Mouse (Mus musculus): ENCODE results near the gene Cyp1b1. TPM values are rescaled to one million over a fixed set of nuclear protein-coding genes. Genes with fewer than 3 reads are reported as not detected.

Cyp1b1 gene
- polyA plus RNA-seq, 1 experiment = 8.4 TPM

GRCm38 (mm10) chr17:79711944-79712343 lies 2.9 kb downstream of the Cyp1b1 start:
- no peaks in the 10 kb centered on the region for H3K36me3 ChIP-seq (ENCODE audit: control insufficient read depth, insufficient read depth, low read length, poor library complexity, severe bottlenecking)
- peaks cover 6% of the 10 kb centered on the region; the same call in 1 of the 2 replicates for H3K9me3 ChIP-seq (replicated peaks; ENCODE audit: control insufficient read depth, insufficient read depth, low read length, poor library complexity, severe bottlenecking)
- H3K27ac ChIP-seq (ENCODE audit: insufficient read depth, low read length) = no peak overlapping the region
- TF ChIP-seq EP300 (IDR thresholded peaks at IDR 0.05; ENCODE audit: insufficient read depth, low read depth, low read length) (no peak), POLR2A (IDR thresholded peaks at IDR 0.05; ENCODE audit: insufficient read depth, low read length) (no peak), CTCF (IDR thresholded peaks at IDR 0.05; ENCODE audit: low read depth, low read length) (no peak)
- no peak overlapping the region for H3K9ac ChIP-seq (ENCODE audit: low read depth, poor library complexity, severe bottlenecking)
- peaks cover 11% of the 10 kb centered on the region for H3K27me3 ChIP-seq (ENCODE audit: control insufficient read depth, insufficient read depth, low read length, poor library complexity, severe bottlenecking)
- H3K4me1 ChIP-seq (ENCODE audit: control insufficient read depth, insufficient read depth, low read length) = no peaks in the 10 kb centered on the region
- no peak overlapping the region for H3K4me3 ChIP-seq (ENCODE audit: low read depth, low read length)

- Histone ChIP-seq H3K9me3 (replicated peaks; ENCODE audit: control insufficient read depth, insufficient read depth, low read length, poor library complexity, severe bottlenecking) (peaks cover 6% of the 10 kb centered on the region; the same call in 1 of the 2 replicates), H3K4me1 (ENCODE audit: control insufficient read depth, insufficient read depth, low read length) (no peaks in the 10 kb centered on the region), H3K9ac (ENCODE audit: low read depth, poor library complexity, severe bottlenecking) (no peak overlapping the region), H3K27ac (ENCODE audit: insufficient read depth, low read length) (no peak overlapping the region), H3K4me3 (ENCODE audit: low read depth, low read length) (no peak overlapping the region), H3K36me3 (ENCODE audit: control insufficient read depth, insufficient read depth, low read length, poor library complexity, severe bottlenecking) (no peaks in the 10 kb centered on the region), H3K27me3 (ENCODE audit: control insufficient read depth, insufficient read depth, low read length, poor library complexity, severe bottlenecking) (peaks cover 11% of the 10 kb centered on the region)
- TF ChIP-seq EP300 (IDR thresholded peaks at IDR 0.05; ENCODE audit: insufficient read depth, low read depth, low read length) (no peak), POLR2A (IDR thresholded peaks at IDR 0.05; ENCODE audit: insufficient read depth, low read length) (no peak)
Measured at GRCm38 (mm10) chr17:79710246-79710842, 4.5 kb downstream of the Cyp1b1 start.

DNA sequence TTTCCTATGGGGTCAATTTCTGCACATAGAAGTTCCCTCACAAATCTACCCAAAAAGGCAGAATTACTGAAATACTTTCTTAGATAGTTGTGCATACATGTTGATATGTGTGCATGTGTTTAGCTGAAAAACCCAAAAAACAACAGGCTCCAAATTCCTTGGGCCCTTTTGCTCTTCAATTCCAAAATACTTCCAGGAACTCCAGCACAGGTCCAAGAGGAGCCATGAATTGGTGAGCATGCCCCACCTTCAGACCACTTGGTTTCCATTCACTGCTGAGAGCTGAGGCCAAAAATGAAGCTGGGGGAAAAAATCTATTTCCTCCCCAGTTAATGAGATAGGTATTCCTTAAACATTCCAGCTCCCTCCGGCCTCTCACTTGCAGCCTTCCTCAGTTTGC lies 5.1 kb downstream of the Cyp1b1 start:
- Histone ChIP-seq H3K4me3 (ENCODE audit: low read depth, low read length) (no peak overlapping the region), H3K9me3 (replicated peaks; ENCODE audit: control insufficient read depth, insufficient read depth, low read length, poor library complexity, severe bottlenecking) (peaks cover 6% of the 10 kb centered on the region; the same call in 1 of the 2 replicates), H3K27ac (ENCODE audit: insufficient read depth, low read length) (no peak overlapping the region), H3K36me3 (ENCODE audit: control insufficient read depth, insufficient read depth, low read length, poor library complexity, severe bottlenecking) (no peaks in the 10 kb centered on the region), H3K9ac (ENCODE audit: low read depth, poor library complexity, severe bottlenecking) (no peak overlapping the region), H3K4me1 (ENCODE audit: control insufficient read depth, insufficient read depth, low read length) (no peaks in the 10 kb centered on the region), H3K27me3 (ENCODE audit: control insufficient read depth, insufficient read depth, low read length, poor library complexity, severe bottlenecking) (peaks cover 6% of the 10 kb centered on the region)
- TF ChIP-seq EP300 (IDR thresholded peaks at IDR 0.05; ENCODE audit: insufficient read depth, low read depth, low read length) (no peak), CTCF (IDR thresholded peaks at IDR 0.05; ENCODE audit: low read depth, low read length) (no peak), POLR2A (IDR thresholded peaks at IDR 0.05; ENCODE audit: insufficient read depth, low read length) (no peak)

DNA sequence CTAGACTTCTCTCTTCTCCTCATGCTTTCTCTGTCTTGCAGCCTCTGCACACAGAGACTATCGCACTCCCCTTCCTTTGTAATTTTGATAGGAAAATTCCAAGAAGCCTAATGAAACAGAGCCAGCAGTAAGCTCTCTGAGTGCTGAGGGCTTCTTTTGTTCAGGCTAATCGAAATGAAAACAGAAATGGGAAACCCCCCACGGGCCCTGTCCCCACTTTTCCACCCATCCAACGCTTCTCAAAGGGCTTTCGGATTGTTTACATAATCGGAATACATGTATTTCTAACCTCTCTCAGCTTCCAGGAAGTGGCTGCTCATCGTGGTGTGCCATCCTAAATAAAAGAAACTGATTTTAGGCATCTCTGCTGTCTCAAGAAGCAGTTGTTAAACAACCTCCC lies 6.7 kb downstream of the Cyp1b1 start:
- H3K4me1 ChIP-seq (ENCODE audit: control insufficient read depth, insufficient read depth, low read length) = no peaks in the 10 kb centered on the region
- no peak overlapping the region for H3K4me3 ChIP-seq (ENCODE audit: low read depth, low read length)
- TF ChIP-seq CTCF (IDR thresholded peaks at IDR 0.05; ENCODE audit: low read depth, low read length) (no peak), POLR2A (IDR thresholded peaks at IDR 0.05; ENCODE audit: insufficient read depth, low read length) (no peak), EP300 (IDR thresholded peaks at IDR 0.05; ENCODE audit: insufficient read depth, low read depth, low read length) (no peak)
- no peak overlapping the region for H3K27ac ChIP-seq (ENCODE audit: insufficient read depth, low read length)
- no peaks in the 10 kb centered on the region for H3K36me3 ChIP-seq (ENCODE audit: control insufficient read depth, insufficient read depth, low read length, poor library complexity, severe bottlenecking)
- no peak overlapping the region for H3K9ac ChIP-seq (ENCODE audit: low read depth, poor library complexity, severe bottlenecking)
- H3K27me3 ChIP-seq (ENCODE audit: control insufficient read depth, insufficient read depth, low read length, poor library complexity, severe bottlenecking) = peaks cover under 1% of the 10 kb centered on the region
- peaks cover 6% of the 10 kb centered on the region; the same call in 1 of the 2 replicates for H3K9me3 ChIP-seq (replicated peaks; ENCODE audit: control insufficient read depth, insufficient read depth, low read length, poor library complexity, severe bottlenecking)

GRCm38 (mm10) chr17:79705671-79706455 lies 9.0 kb downstream of the Cyp1b1 start:
- TF ChIP-seq EP300 (IDR thresholded peaks at IDR 0.05; ENCODE audit: insufficient read depth, low read depth, low read length) (no peak), POLR2A (IDR thresholded peaks at IDR 0.05; ENCODE audit: insufficient read depth, low read length) (no peak)
- Histone ChIP-seq H3K27me3 (ENCODE audit: control insufficient read depth, insufficient read depth, low read length, poor library complexity, severe bottlenecking) (no peaks in the 10 kb centered on the region), H3K4me1 (ENCODE audit: control insufficient read depth, insufficient read depth, low read length) (no peaks in the 10 kb centered on the region), H3K27ac (ENCODE audit: insufficient read depth, low read length) (no peak overlapping the region), H3K9ac (ENCODE audit: low read depth, poor library complexity, severe bottlenecking) (no peak overlapping the region), H3K36me3 (ENCODE audit: control insufficient read depth, insufficient read depth, low read length, poor library complexity, severe bottlenecking) (no peaks in the 10 kb centered on the region), H3K9me3 (replicated peaks; ENCODE audit: control insufficient read depth, insufficient read depth, low read length, poor library complexity, severe bottlenecking) (peaks cover 6% of the 10 kb centered on the region; the same call in 1 of the 2 replicates), H3K4me3 (ENCODE audit: low read depth, low read length) (no peak overlapping the region)

GRCm38 (mm10) chr17:79700871-79701270 lies 14.0 kb downstream of the Cyp1b1 start:
- Histone ChIP-seq H3K9me3 (replicated peaks; ENCODE audit: control insufficient read depth, insufficient read depth, low read length, poor library complexity, severe bottlenecking) (no peaks in the 10 kb centered on the region), H3K27me3 (ENCODE audit: control insufficient read depth, insufficient read depth, low read length, poor library complexity, severe bottlenecking) (no peaks in the 10 kb centered on the region), H3K27ac (ENCODE audit: insufficient read depth, low read length) (no peak overlapping the region), H3K9ac (ENCODE audit: low read depth, poor library complexity, severe bottlenecking) (no peak overlapping the region), H3K36me3 (ENCODE audit: control insufficient read depth, insufficient read depth, low read length, poor library complexity, severe bottlenecking) (no peaks in the 10 kb centered on the region), H3K4me3 (ENCODE audit: low read depth, low read length) (no peak overlapping the region), H3K4me1 (ENCODE audit: control insufficient read depth, insufficient read depth, low read length) (no peaks in the 10 kb centered on the region)
- TF ChIP-seq EP300 (IDR thresholded peaks at IDR 0.05; ENCODE audit: insufficient read depth, low read depth, low read length) = no peak
- no peak for TF ChIP-seq POLR2A (IDR thresholded peaks at IDR 0.05; ENCODE audit: insufficient read depth, low read length)
- no peak for TF ChIP-seq CTCF (IDR thresholded peaks at IDR 0.05; ENCODE audit: low read depth, low read length)
